Mouse (Mus musculus) left cerebral cortex, postnatal 36 days (tissue): ENCODE measurements around the gene Hsd17b12. TPM values are rescaled to one million over a fixed set of nuclear protein-coding genes. Genes with fewer than 3 reads are reported as not detected.

Experiments
- DNase-seq, 2 experiments: peaks; one replicate each; pipeline ENCODE4 v3.0.0; 2021 to 2022; ENCODE audit warnings: low spot score in 2 of 2, mixed read lengths in 1 of 2
- intact Hi-C: fragments of 180-260 bp; cut with DNase I; formaldehyde crosslinking; loops from one replicate; pipeline ENCODE4 v1.15.1; 2025
- total RNA-seq, 2 experiments: library from RNA; stranded (reverse); gene quantifications; 2 replicates each; pipeline ENCODE4 v1.2.3; 2021

The Hsd17b12 gene
- total RNA-seq, 2 experiments from 2014 or later: 69.6 to 76.1 TPM

- intact Hi-C loops: loop anchor here (5.0 kb wide), 1 partner anchor 125 kb away; no protein-coding TSS in a partner anchor
- peak; percentile 22 to 24 for DNase-seq
Measured at GRCm38 (mm10) chr2:94122182-94123041, 35.4 kb downstream of the Hsd17b12 start.

- no peak for DNase-seq
- intact Hi-C loops: no loop called here
Measured at GRCm38 (mm10) chr2:94103758-94104157, 54.0 kb downstream of the Hsd17b12 start.

- no peak for DNase-seq
- intact Hi-C loops: no loop called here
Measured at GRCm38 (mm10) chr2:94089901-94090300, 67.9 kb downstream of the Hsd17b12 start.

- intact Hi-C loops: no loop called here
- no peak for DNase-seq
Measured at GRCm38 (mm10) chr2:94069482-94069881, 88.3 kb downstream of the Hsd17b12 start.

GRCm38 (mm10) chr2:94066540-94067135, 91.1 kb downstream of the Hsd17b12 start:
- DNase-seq: no peak
- intact Hi-C loops: no loop called here

- intact Hi-C loops: no loop called here
- DNase-seq: no peak
Measured at GRCm38 (mm10) chr2:94066120-94066519, 91.6 kb downstream of the Hsd17b12 start.

- intact Hi-C loops: no loop called here
- DNase-seq: no peak
Measured at GRCm38 (mm10) chr2:94062791-94063190, 95.0 kb downstream of the Hsd17b12 start.

- intact Hi-C loops: no loop called here
- no peak for DNase-seq
Measured at GRCm38 (mm10) chr2:94059459-94059858, 98.3 kb downstream of the Hsd17b12 start.

- peak in 1 of 2 experiments; percentile 23 for DNase-seq
- intact Hi-C loops: no loop called here
Measured at GRCm38 (mm10) chr2:94054813-94055212, 103.0 kb downstream of the Hsd17b12 start.

GRCm38 (mm10) chr2:94051952-94052351, 105.8 kb downstream of the Hsd17b12 start:
- DNase-seq: no peak
- intact Hi-C loops: no loop called here

- DNase-seq: no peak
- intact Hi-C loops: no loop called here
Measured at GRCm38 (mm10) chr2:94050901-94051300, 106.9 kb downstream of the Hsd17b12 start.

GRCm38 (mm10) chr2:94049471-94050176, 108.1 kb downstream of the Hsd17b12 start:
- intact Hi-C loops: loop anchor here (5.0 kb wide), 1 partner anchor 193 kb away; no protein-coding TSS in a partner anchor

GRCm38 (mm10) chr2:94048733-94049470, 108.9 kb downstream of the Hsd17b12 start:
- DNase-seq: no peak
- intact Hi-C loops: loop anchor here (5.0 kb wide), 1 partner anchor 193 kb away; no protein-coding TSS in a partner anchor

More at GRCm38 (mm10) chr2:94049471-94050176, 108.1 kb downstream of the Hsd17b12 start:
- DNase-seq: no peak

GRCm38 (mm10) chr2:94048271-94048670, 109.5 kb downstream of the Hsd17b12 start:
- intact Hi-C loops: loop anchor here (5.0 kb wide), 1 partner anchor 194 kb away; no protein-coding TSS in a partner anchor
- DNase-seq: no peak

- no peak for DNase-seq
- intact Hi-C loops: loop anchor here (5.0 kb wide), 1 partner anchor 197 kb away; no protein-coding TSS in a partner anchor
Measured at GRCm38 (mm10) chr2:94045411-94046090, 112.2 kb downstream of the Hsd17b12 start.

GRCm38 (mm10) chr2:94044174-94044573, 113.6 kb downstream of the Hsd17b12 start:
- no peak for DNase-seq
- intact Hi-C loops: no loop called here

GRCm38 (mm10) chr2:94043662-94044061, 114.1 kb downstream of the Hsd17b12 start:
- DNase-seq: no peak
- intact Hi-C loops: no loop called here

- no peak for DNase-seq
- intact Hi-C loops: no loop called here
Measured at GRCm38 (mm10) chr2:94042461-94042860, 115.3 kb downstream of the Hsd17b12 start.
